Mouse (Mus musculus) G1E (cell line): ENCODE data around the gene Rbbp9. TPM values are rescaled to one million over a fixed set of nuclear protein-coding genes. Genes with fewer than 3 reads are reported as not detected.

Source experiments
- ATAC-seq: 2 replicates; pipeline ENCODE4 v1.8.0; 2016; ENCODE audit warnings: mild to moderate bottlenecking; ENCODE audit not compliant: insufficient number of reproducible peaks, poor library complexity, low FRiP score, severe bottlenecking; ENCODE audit errors: extremely low read depth
- DNase-seq: peaks from one replicate; pipeline ENCODE4 v3.0.0; 2012; ENCODE audit warnings: low spot score
- H3K27me3 ChIP-seq: 2 replicates; pipeline ENCODE4 v1.6.1; 2012; ENCODE audit warnings: mild to moderate bottlenecking, low read length, inconsistent platforms; ENCODE audit not compliant: insufficient read depth
- H3K36me3 ChIP-seq: replicated peaks from 2 replicates; pipeline ENCODE3; 2012; ENCODE audit warnings: mild to moderate bottlenecking, inconsistent platforms
- H3K4me1 ChIP-seq: 2 replicates; pipeline ENCODE4 v1.6.1; 2012; ENCODE audit warnings: low read depth, low read length, inconsistent platforms, mixed read lengths; ENCODE audit not compliant: insufficient read depth
- H3K4me3 ChIP-seq: 2 replicates; pipeline ENCODE4 v1.5.1; 2012; ENCODE audit warnings: low read depth, mild to moderate bottlenecking, inconsistent platforms, low read length, moderate library complexity, mixed read lengths
- H3K9me3 ChIP-seq: replicated peaks from 2 replicates; pipeline ENCODE4 v1.6.1; 2012; ENCODE audit warnings: inconsistent platforms
- CTCF ChIP-seq: IDR thresholded peaks from 2 replicates; pipeline ENCODE4 v1.5.1; 2012; ENCODE audit warnings: low read depth, low read length, inconsistent platforms, mixed read lengths
- GATA1 ChIP-seq: IDR thresholded peaks from 2 replicates; pipeline ENCODE4 v1.6.1; 2012; ENCODE audit warnings: borderline replicate concordance, low read length, inconsistent platforms, mixed read lengths
- GATA2 ChIP-seq: IDR thresholded peaks from 2 replicates; pipeline ENCODE4 v1.6.1; 2012; ENCODE audit warnings: low read depth, low read length, inconsistent platforms, borderline replicate concordance
- POLR2AphosphoS5 ChIP-seq: IDR thresholded peaks from 2 replicates; pipeline ENCODE4 v1.6.1; 2012; ENCODE audit warnings: low read depth, low read length, inconsistent platforms; ENCODE audit not compliant: insufficient replicate concordance
- TAL1 ChIP-seq: conservative IDR thresholded peaks from 2 replicates; pipeline ENCODE4 v1.6.1; 2012; ENCODE audit warnings: low read depth, low read length, inconsistent platforms, mixed read lengths
- polyA plus RNA-seq: library from polyadenylated mRNA; stranded (reverse); fragments of >175 nt; gene quantifications from 2 replicates; pipeline ENCODE4 v1.2.3, GENCODE M21; 2012
- total RNA-seq, 2 experiments: library from RNA; stranded (forward) in 1 of 2; stranded (reverse) in 1 of 2; fragments of 200-1000 nt in 1 of 2; fragments of >200 nt in 1 of 2; fragmentation: Nextera tagmentation in 1 of 2; gene quantifications; 2 replicates each; pipeline ENCODE4 v1.2.3; 2014 to 2017

The Rbbp9 gene
- total and polyA plus RNA-seq, 3 experiments, result 1.6 to 16.3 (median 6.7) TPM

GRCm38 (mm10) chr2:144544630-144545029, 6.0 kb downstream of the Rbbp9 start:
- H3K36me3 ChIP-seq, result peaks cover 62% of the 10 kb centered on the region
- TF ChIP-seq POLR2AphosphoS5 (no peak), CTCF (no peak), TAL1 (no peak), GATA2 (no peak), GATA1 (no peak)
- no peak for DNase-seq
- H3K4me1 ChIP-seq, result no peaks in the 10 kb centered on the region; the same call in 1 of the 2 replicates
- H3K27me3 ChIP-seq, result no peaks in the 10 kb centered on the region
- H3K9me3 ChIP-seq, result no peaks in the 10 kb centered on the region
- no peak for ATAC-seq
- no peak overlapping the region for H3K4me3 ChIP-seq

- H3K4me1 ChIP-seq, result no peaks in the 10 kb centered on the region
- H3K27me3 ChIP-seq, result no peaks in the 10 kb centered on the region
- no peak overlapping the region for H3K4me3 ChIP-seq
- DNase-seq, result no peak
- H3K9me3 ChIP-seq, result no peaks in the 10 kb centered on the region
- no peak for TF ChIP-seq CTCF
- TF ChIP-seq TAL1, result no peak
- no peak for TF ChIP-seq POLR2AphosphoS5
- no peak for TF ChIP-seq GATA2
- no peak for TF ChIP-seq GATA1
- ATAC-seq, result no peak
- peaks cover 72% of the 10 kb centered on the region for H3K36me3 ChIP-seq
Observed at GRCm38 (mm10) chr2:144543670-144544069, 7.0 kb downstream of the Rbbp9 start.

GRCm38 (mm10) chr2:144541246-144541645, 9.4 kb downstream of the Rbbp9 start:
- Histone ChIP-seq H3K27me3 (no peaks in the 10 kb centered on the region), H3K4me3 (no peak overlapping the region), H3K4me1 (no peaks in the 10 kb centered on the region), H3K36me3 (peaks cover 75% of the 10 kb centered on the region), H3K9me3 (peaks cover 8% of the 10 kb centered on the region)
- ATAC-seq (no peak), DNase-seq (no peak)
- TF ChIP-seq CTCF, result no peak
- TF ChIP-seq TAL1, result no peak
- no peak for TF ChIP-seq GATA2
- TF ChIP-seq POLR2AphosphoS5, result no peak
- no peak for TF ChIP-seq GATA1

- ATAC-seq (no peak), DNase-seq (no peak)
- peaks cover 86% of the 10 kb centered on the region for H3K36me3 ChIP-seq
- peaks cover 22% of the 10 kb centered on the region for H3K9me3 ChIP-seq
- no peak for TF ChIP-seq POLR2AphosphoS5
- no peak for TF ChIP-seq TAL1
- no peak for TF ChIP-seq GATA1
- TF ChIP-seq CTCF, result no peak
- no peak for TF ChIP-seq GATA2
- H3K4me3 ChIP-seq, result no peak overlapping the region
- no peaks in the 10 kb centered on the region for H3K4me1 ChIP-seq
- H3K27me3 ChIP-seq, result no peaks in the 10 kb centered on the region
Observed at GRCm38 (mm10) chr2:144537123-144537522, 13.5 kb downstream of the Rbbp9 start.

GRCm38 (mm10) chr2:144527821-144528174, 22.9 kb downstream of the Rbbp9 start:
- no peak for DNase-seq
- no peak for TF ChIP-seq POLR2AphosphoS5
- no peak for TF ChIP-seq GATA2
- no peak for TF ChIP-seq TAL1
- TF ChIP-seq CTCF, result no peak
- TF ChIP-seq GATA1, result no peak

GRCm38 (mm10) chr2:144526981-144527820, 23.5 kb downstream of the Rbbp9 start, which contains the start of the genes Dzank1 and Polr3f:
Dzank1 (minus strand) TSS chr2:144527414.
Polr3f (plus strand) TSS chr2:144527718.
- H3K27me3 ChIP-seq, result peaks cover 11% of the 10 kb centered on the region
- peaks cover 27% of the 10 kb centered on the region for H3K36me3 ChIP-seq
- H3K4me3 ChIP-seq, result peak within 1 kb of the TSS; percentile 93
- ATAC-seq (peak; percentile 98), DNase-seq (peak; percentile 92)
- TF ChIP-seq GATA2, result no peak
- no peak for TF ChIP-seq POLR2AphosphoS5
- no peak for TF ChIP-seq CTCF
- TF ChIP-seq TAL1, result no peak
- TF ChIP-seq GATA1, result no peak
- peaks cover 29% of the 10 kb centered on the region for H3K4me1 ChIP-seq
- no peaks in the 10 kb centered on the region for H3K9me3 ChIP-seq

More at GRCm38 (mm10) chr2:144527821-144528174, 22.9 kb downstream of the Rbbp9 start:
- H3K27me3 ChIP-seq, result peaks cover 11% of the 10 kb centered on the region
- no peaks in the 10 kb centered on the region for H3K9me3 ChIP-seq
- ATAC-seq, result no peak
- H3K36me3 ChIP-seq, result peaks cover 32% of the 10 kb centered on the region
- peak overlapping the region; percentile 93 for H3K4me3 ChIP-seq
- H3K4me1 ChIP-seq, result peaks cover 29% of the 10 kb centered on the region
